Mouse (Mus musculus): ENCODE results near the gene Osbpl6.

Gene Osbpl6

DNA sequence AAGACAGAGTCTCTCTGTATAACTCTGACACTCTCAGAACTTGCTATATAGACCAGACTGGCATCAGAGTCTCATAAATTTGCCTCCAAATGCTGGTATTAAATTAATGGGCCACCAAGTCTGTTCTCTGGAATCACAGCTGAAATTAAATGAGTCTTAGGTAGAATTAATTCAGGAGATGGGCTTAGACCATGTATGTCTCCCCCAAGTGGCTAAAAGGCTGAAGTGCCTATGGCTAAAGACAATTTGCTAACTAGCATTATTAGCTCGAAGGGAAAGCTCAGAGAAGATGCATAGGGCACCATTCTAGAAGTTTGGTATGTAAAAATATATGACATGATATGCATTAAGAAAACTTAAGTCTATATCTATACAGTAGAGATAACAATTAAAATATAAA is 211.8 kb downstream of the Osbpl6 start:
- TF ChIP-seq GATA4 (IDR thresholded peaks at IDR 0.05; ENCODE audit: insufficient replicate concordance, low read length): no peak

DNA sequence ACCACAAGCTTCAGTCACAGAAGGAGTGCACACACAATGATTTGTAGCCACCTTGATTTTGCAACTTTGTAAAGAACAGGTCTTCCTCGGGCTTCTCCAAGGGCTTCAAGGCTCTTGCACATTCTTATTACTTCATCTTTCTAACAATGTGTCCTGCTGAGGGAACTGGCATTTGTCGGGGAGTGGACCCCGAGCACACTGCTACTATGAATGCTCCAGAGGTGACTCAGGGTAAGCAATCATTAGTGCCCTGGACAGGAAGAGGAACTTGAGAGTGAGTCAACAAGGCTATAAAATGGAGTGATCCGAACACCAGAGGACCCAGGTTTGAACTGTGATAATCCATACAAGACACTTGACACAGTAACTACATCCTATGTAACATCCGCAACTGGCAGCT is 213.9 kb downstream of the Osbpl6 start:
- no peak for TF ChIP-seq GATA4 (IDR thresholded peaks at IDR 0.05; ENCODE audit: insufficient replicate concordance, low read length)

DNA sequence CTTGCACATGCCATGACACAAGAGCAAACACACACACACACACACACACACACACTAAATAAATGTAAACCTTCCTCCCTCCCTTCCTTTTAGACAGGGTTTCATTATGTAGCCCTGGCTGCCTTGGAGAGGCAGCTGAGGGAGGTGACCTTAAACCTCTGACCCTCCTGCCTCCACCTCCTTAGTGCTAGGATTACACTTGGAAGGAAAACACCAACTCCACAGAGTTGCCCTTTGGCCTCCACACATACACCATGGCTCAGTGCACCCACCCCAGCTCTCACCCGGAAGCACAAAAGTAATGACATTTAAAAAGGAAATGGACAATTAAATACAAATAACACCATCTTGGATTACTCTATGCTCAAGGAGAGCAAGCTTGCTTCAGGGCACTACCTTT is 215.4 kb downstream of the Osbpl6 start:
- TF ChIP-seq GATA4 (IDR thresholded peaks at IDR 0.05; ENCODE audit: insufficient replicate concordance, low read length): no peak

DNA sequence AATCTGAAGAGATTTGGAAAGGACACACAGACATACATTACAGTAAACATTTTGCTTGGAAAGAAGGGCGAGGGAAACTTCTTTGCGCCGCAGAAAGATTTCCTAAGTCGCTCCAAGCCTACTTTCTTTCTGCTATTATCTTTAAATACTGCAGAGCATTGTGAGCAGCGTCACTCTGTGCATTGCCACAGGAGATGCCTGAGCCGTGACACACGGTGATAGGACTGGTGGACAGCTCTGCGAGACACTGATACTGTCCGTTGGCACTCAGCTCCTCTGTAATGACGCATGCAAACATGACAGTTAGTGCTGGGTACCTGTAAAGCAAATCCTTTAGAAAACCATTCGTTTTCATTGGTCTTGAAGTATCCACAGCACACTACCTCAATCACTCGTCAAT is 224.0 kb downstream of the Osbpl6 start:
- TF ChIP-seq GATA4 (IDR thresholded peaks at IDR 0.05; ENCODE audit: insufficient replicate concordance, low read length): no peak

DNA sequence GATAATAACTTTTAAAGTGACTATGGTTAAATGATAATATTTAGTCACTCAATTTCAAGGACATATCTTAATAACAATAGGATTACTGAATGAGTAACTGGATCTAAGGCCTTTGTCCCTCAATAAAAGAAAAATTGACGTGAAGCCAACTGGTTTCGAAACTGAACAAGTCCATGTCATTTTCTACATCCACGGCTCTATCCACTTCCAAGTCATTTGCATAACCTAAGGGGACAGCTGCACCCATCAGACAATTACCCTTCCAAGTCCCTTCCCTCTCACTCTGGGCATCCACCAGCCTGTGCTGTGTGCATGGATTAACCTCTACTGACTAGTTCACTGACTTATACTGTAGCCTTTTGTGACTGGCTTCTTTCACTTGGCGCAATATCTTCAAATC is 225.3 kb downstream of the Osbpl6 start:
- TF ChIP-seq GATA4 (IDR thresholded peaks at IDR 0.05; ENCODE audit: insufficient replicate concordance, low read length): no peak

DNA sequence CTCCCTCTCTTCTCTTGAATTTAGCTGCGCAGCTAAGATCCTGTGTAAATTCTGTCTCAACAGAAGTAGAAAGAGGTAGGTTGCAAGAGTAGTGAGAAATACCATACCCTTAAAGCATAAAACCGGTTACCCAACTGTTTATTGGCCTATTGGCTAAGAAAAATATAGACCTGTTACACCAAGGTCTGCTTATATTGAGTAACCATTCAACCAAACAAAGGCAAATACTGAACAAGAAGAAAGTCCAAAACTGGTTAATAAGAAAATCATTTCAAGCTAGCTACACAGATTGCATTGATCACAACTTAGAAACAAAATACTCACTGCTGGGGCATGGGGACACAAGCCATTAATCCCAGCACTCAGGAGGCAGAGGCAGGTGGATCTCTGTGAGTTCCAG is 233.3 kb downstream of the Osbpl6 start:
- TF ChIP-seq GATA4 (IDR thresholded peaks at IDR 0.05; ENCODE audit: insufficient replicate concordance, low read length): no peak

DNA sequence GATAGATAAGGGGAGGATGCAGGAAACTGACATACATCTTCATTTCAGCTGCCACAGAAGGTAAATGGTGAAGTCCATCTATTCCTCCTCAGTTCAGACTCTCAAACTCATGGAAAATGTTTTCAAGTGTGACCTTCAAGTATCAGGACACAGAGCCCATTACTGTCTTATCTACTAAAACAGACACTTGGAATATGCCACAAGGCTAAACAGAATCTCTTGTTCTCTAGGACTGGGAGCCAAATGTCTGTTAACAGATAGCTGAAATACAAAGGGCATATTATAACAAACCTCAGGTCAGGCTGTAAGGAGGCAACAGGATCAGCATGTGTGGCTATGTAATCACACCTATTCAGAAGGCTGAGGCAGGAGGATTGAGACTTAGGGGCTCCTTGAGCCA is 237.5 kb downstream of the Osbpl6 start:
- TF ChIP-seq GATA4 (IDR thresholded peaks at IDR 0.05; ENCODE audit: insufficient replicate concordance, low read length): no peak

DNA sequence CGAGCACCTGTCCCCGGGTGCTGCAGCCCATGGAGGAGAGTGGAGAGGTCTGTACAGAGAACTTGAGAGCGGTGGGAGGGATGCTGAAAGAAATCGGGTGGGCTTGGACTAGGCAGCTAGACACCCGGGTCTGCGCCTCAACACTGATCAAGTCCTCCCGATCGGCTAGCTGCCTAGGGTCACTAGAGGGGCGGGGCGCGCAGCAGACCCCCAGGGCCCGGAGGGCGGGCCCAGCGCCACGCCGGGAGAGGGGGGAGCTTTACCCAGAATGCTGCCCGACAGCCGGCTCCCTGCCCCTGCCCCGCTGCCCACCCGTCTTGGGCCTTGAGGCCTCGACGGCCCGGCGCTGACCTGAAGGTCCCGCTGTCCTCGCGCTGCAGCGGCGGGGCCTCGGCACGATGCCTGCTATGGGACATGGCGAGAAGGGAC is 241.1 kb downstream of the Osbpl6 start:
- no peak for TF ChIP-seq GATA4 (IDR thresholded peaks at IDR 0.05; ENCODE audit: insufficient replicate concordance, low read length)

DNA sequence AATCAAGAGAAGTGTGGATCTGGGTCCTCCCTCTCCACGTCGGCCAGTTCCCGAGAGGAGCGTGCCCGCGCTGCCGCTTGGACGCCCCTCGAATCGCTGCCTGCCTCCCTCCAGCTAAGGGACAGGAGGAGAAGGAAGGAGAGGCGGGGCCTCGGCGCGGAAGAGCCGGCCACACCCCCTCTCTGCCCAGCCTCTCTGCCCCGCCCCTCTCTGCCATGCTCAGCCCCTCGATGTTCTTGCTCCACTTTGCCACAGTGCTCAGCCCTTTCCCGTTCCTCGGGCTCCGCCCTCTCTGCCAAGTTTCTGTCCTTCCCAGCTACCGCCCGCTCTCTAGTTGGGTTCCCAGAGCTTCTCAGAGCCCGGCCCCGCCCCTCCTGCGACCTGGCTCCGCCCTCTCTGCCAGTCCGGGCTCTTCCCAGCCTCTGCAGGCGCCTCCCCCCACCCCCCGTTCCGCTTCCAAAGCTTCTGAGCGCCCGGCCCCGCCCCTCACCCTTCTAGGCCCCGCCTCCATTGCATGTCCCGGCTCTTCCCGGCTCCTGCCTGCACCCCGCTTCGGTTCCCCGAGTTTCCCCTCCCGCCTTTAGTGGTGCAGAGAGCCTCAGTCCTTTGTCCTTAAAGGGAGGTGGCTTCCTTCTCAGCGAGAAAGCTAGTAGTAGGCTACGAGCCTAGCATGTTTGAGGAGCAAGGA is 241.7 kb downstream of the Osbpl6 start, which contains the start of the genes Prkra and Pjvk:
Prkra (minus strand) TSS at position 133 of the 688 bp plus-strand sequence.
Pjvk (plus strand) TSS at position 594 of the 688 bp plus-strand sequence.
- TF ChIP-seq GATA4 (IDR thresholded peaks at IDR 0.05; ENCODE audit: insufficient replicate concordance, low read length): 0 out of 2 replicates have a peak, but pooled peaks have one; percentile 3

DNA sequence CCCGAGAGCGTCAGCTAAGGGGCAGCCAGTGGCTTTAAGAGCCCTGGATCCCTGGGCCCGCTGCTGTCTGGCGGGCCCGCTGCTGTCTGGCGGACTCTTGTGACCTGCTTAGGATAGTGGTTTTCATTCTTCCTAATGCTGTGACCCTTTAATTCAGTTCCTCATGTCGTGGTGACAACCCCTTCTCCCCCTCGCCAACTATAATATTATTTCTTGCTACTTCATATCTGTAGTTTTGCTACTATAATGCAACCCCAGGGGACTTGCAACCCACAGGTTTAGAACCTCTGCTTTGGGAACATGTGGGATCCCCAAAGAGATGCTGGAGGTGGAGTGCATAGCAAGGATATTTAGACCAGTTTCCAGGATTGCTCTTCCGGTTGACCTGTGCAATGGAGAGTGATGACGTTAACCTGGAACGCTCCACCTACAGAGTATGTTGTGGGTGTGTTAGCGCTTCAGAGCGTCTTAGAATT is 242.4 kb downstream of the Osbpl6 start:
- TF ChIP-seq GATA4 (IDR thresholded peaks at IDR 0.05; ENCODE audit: insufficient replicate concordance, low read length): no peak

Measured in liver, adult (tissue).